Mouse (Mus musculus): ENCODE results near the gene Chgb. TPM values are rescaled to one million over a fixed set of nuclear protein-coding genes. Genes with fewer than 3 reads are reported as not detected.

The Chgb gene
- total RNA-seq (2014; rRNA removed): 43.7 and 50.0 TPM in 2 replicates
- 69.5 and 90.5 TPM in 2 replicates for polyA plus RNA-seq (2015; fragmentation: Nextera tagmentation; extraction: Ambion mirVana)

DNA sequence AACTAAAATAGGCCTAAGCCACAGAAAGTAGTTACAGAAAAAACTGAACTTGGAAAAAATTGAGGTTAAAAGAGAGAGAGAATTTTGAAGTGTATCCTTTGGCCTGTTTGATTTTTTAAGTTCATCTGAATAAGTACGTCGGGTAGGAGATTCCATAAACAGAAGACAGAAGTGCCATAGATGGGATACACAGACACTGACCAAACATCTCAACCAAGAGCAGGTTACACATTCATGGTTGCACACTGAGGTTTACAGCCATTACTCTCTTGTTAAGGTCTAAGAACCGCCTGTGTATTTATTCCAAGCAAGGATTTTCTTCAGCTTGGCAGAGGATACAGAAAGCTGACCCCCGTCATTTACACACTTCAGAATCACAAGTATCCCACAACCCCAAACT lies at the start of gene Chgb:
Chgb (plus strand) TSS at position 301 of the 400 bp plus-strand sequence.
- TF ChIP-seq CTCF (IDR thresholded peaks at IDR 0.05; ENCODE audit: low read depth): no peak
- WGBS: 7% methylated on average over 4 of the region's 4 CpGs
- DNase-seq (no peak), ATAC-seq (no peak)
- Histone ChIP-seq H3K4me2 (ENCODE audit: low read depth) (peak within 1 kb of the TSS; percentile 64), H3K4me1 (ENCODE audit: insufficient read depth) (no peaks in the 10 kb centered on the region), H3K4me3 (ENCODE audit: low read depth, low read length) (peak within 1 kb of the TSS; percentile 73), H3K9ac (peak within 1 kb of the TSS; percentile 86), H3K36me3 (ENCODE audit: insufficient read depth) (no peaks in the 10 kb centered on the region), H3K27me3 (ENCODE audit: insufficient read depth, low read length) (no peaks in the 10 kb centered on the region), H3K27ac (ENCODE audit: low read depth, low read length) (peak within 1 kb of the TSS; percentile 95), H3K9me3 (ENCODE audit: low read length) (no peaks in the 10 kb centered on the region)

DNA sequence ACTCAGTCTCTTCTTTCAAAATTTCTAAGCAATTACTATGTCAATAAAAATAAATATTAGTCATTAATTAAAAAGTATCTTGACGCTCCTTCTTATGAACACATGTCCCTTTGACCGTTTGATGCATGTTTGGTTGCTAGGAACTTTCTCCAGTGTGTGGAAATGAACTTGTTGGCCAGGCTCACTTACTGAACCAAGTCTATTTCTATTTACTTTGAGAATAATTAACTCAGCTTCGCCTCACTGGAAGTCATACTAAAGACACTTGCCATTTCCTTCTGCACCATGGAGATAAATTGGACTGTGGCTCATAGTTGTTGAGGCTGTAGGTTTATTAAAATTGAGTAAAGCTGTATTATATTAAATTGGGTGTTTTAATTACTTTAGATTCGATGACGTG lies 48.1 kb upstream of the Chgb start:
- Histone ChIP-seq H3K4me1 (ENCODE audit: insufficient read depth) (no peaks in the 10 kb centered on the region), H3K27me3 (ENCODE audit: insufficient read depth, low read length) (no peaks in the 10 kb centered on the region), H3K9ac (no peak overlapping the region), H3K27ac (ENCODE audit: low read depth, low read length) (no peak overlapping the region), H3K4me3 (ENCODE audit: low read depth, low read length) (no peak overlapping the region), H3K36me3 (ENCODE audit: insufficient read depth) (no peaks in the 10 kb centered on the region), H3K9me3 (ENCODE audit: low read length) (no peaks in the 10 kb centered on the region), H3K4me2 (ENCODE audit: low read depth) (no peak overlapping the region)
- ATAC-seq: no peak
- no peak for TF ChIP-seq CTCF (IDR thresholded peaks at IDR 0.05; ENCODE audit: low read depth)
- no peak for DNase-seq
- 79% methylated on average over 5 of the region's 5 CpGs for WGBS

DNA sequence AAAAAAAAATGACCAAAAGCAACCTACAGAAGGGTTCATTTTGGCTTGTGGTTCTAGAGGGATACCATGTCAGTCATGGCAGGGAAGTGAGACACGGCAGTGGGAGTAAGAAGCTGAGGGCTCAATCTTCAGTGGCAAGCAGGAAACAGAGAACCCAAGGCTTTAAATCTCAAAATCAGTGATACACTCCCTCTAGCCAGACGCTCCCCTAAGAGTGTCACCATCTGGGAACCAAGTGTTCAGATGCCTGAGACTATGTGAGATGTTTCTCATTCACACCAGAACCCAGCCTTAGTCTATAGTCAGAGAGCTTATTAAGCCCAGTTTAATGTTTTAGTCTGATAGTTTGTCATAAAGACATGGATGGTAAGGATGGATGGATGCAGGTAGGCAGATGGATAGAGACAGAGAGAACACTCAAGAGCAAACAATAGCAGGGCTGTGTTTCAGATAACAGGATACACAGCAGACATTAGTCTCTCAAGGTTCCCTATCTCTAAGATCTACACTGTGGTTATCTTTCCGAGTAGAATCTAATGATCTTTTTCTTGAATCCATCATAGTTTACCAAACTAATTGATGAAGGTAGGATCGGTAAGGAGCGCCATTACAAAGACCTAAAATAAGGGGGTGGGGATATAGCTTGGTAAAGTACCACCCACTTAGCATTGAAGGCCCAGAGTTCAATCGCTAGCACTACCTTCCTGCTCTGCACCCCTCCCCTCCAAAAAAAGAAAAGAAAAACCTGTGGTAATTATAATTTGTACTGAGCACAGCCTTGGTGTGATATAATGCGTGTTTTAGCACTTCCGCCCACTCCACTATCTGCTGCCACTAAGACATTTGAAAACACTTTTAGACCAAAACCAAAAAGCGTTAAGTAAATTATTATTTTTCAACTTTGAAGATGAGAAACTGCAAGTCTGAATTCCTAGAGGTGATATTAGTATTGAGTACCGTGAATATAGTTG lies 47.2 kb upstream of the Chgb start:
- 95% methylated on average over 10 of the region's 10 CpGs for WGBS
- DNase-seq: no peak
- no peak overlapping the region for H3K4me2 ChIP-seq (ENCODE audit: low read depth)
- no peaks in the 10 kb centered on the region for H3K4me1 ChIP-seq (ENCODE audit: insufficient read depth)
- ATAC-seq: no peak
- no peak overlapping the region for H3K9ac ChIP-seq
- no peaks in the 10 kb centered on the region for H3K36me3 ChIP-seq (ENCODE audit: insufficient read depth)
- no peaks in the 10 kb centered on the region for H3K27me3 ChIP-seq (ENCODE audit: insufficient read depth, low read length)
- no peak overlapping the region for H3K4me3 ChIP-seq (ENCODE audit: low read depth, low read length)
- no peak overlapping the region for H3K27ac ChIP-seq (ENCODE audit: low read depth, low read length)
- H3K9me3 ChIP-seq (ENCODE audit: low read length): no peaks in the 10 kb centered on the region
- no peak for TF ChIP-seq CTCF (IDR thresholded peaks at IDR 0.05; ENCODE audit: low read depth)

DNA sequence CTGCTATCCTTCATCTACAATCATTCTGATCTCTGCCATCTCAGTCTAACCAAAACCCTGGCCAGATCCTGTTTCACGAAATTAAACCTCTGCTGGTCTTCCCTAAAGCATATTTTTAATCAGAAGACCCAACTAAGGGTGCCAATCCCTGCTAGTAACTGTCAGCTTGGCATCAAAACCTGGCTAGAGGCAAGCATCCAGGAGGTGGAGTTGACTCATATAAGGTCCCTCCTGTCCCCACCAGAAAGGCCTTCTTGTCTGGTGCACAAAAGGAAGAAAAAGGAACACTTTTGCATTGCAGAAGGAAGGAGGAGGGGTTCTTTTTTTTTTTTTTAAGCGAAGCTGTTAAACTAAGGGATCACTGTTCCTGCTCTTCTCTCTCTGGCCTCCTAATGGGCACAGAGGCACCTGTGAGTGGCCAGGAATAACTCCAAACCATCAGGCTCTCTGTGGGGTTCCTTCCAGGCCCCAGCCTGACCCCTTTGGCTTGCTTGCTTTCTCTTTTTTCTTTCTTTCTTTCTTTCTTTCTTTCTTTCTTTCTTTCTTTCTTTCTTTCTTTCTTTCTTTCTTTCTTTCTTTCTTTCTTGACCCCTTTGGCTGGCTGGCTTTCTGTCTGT lies 42.2 kb upstream of the Chgb start:
- no peaks in the 10 kb centered on the region for H3K36me3 ChIP-seq (ENCODE audit: insufficient read depth)
- DNase-seq (no peak), ATAC-seq (no peak)
- TF ChIP-seq CTCF (IDR thresholded peaks at IDR 0.05; ENCODE audit: low read depth): no peak
- no peaks in the 10 kb centered on the region for H3K27me3 ChIP-seq (ENCODE audit: insufficient read depth, low read length)
- no peaks in the 10 kb centered on the region for H3K4me1 ChIP-seq (ENCODE audit: insufficient read depth)
- no peak overlapping the region for H3K27ac ChIP-seq (ENCODE audit: low read depth, low read length)
- no peak overlapping the region for H3K9ac ChIP-seq
- H3K9me3 ChIP-seq (ENCODE audit: low read length): no peaks in the 10 kb centered on the region
- H3K4me2 ChIP-seq (ENCODE audit: low read depth): no peak overlapping the region
- no peak overlapping the region for H3K4me3 ChIP-seq (ENCODE audit: low read depth, low read length)
- 34% methylated on average over 2 of the region's 2 CpGs for WGBS

DNA sequence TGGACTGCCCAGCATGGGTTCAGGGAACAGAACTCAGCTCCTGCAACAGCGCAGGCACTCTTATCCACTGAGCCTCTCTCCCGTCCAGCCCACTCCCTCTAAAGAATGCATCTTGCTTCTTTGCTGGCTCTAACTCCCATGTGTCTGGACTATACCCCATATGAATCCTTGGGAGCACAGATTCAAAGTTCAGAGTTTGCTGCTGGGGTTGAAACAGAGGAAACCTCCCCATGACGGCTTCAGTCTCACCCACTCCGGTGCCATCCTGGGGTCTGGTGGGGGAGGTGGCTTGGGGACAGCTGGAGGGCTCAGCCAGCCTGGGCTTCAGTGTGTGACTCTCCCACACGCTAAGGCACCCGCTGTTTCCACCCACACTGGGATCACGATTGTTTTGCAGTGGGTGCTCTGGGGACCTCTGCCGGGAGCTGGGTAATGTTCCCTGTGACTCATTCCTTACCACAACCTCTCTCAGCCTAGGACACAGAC lies 39.2 kb upstream of the Chgb start:
- H3K4me2 ChIP-seq (ENCODE audit: low read depth): no peak overlapping the region
- WGBS: 45% methylated on average over 8 of the region's 8 CpGs
- H3K36me3 ChIP-seq (ENCODE audit: insufficient read depth): no peaks in the 10 kb centered on the region
- no peaks in the 10 kb centered on the region for H3K9me3 ChIP-seq (ENCODE audit: low read length)
- H3K9ac ChIP-seq: no peak overlapping the region
- DNase-seq: no peak
- no peak overlapping the region for H3K4me3 ChIP-seq (ENCODE audit: low read depth, low read length)
- ATAC-seq: peak; percentile 27; the same call in 1 of the 2 replicates
- no peaks in the 10 kb centered on the region for H3K27me3 ChIP-seq (ENCODE audit: insufficient read depth, low read length)
- no peaks in the 10 kb centered on the region for H3K4me1 ChIP-seq (ENCODE audit: insufficient read depth)
- H3K27ac ChIP-seq (ENCODE audit: low read depth, low read length): no peak overlapping the region
- no peak for TF ChIP-seq CTCF (IDR thresholded peaks at IDR 0.05; ENCODE audit: low read depth)

DNA sequence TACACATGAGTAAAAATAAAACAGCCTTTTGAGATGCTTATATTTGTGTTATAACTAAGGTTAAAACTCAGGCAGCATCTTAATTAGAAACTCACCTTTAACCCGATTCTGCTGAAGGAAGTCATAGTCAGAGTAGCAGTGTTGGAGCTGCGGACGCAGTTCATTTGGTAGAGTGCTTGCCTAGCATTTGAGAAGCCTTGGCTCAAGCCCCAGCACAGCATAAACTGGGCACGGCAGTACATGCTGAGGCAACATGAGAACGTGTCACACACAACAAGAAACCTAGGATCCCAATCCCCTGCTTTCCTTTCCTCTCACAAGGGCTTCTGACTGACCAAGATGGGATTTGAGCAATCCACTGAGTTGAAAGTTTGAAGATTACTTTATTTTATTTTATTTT lies 36.2 kb upstream of the Chgb start:
- no peaks in the 10 kb centered on the region for H3K27me3 ChIP-seq (ENCODE audit: insufficient read depth, low read length)
- 80% methylated on average over 5 of the region's 5 CpGs for WGBS
- H3K36me3 ChIP-seq (ENCODE audit: insufficient read depth): no peaks in the 10 kb centered on the region
- H3K4me1 ChIP-seq (ENCODE audit: insufficient read depth): no peaks in the 10 kb centered on the region
- no peak overlapping the region for H3K27ac ChIP-seq (ENCODE audit: low read depth, low read length)
- no peaks in the 10 kb centered on the region for H3K9me3 ChIP-seq (ENCODE audit: low read length)
- DNase-seq (no peak), ATAC-seq (no peak)
- no peak overlapping the region for H3K4me3 ChIP-seq (ENCODE audit: low read depth, low read length)
- no peak overlapping the region for H3K9ac ChIP-seq
- no peak overlapping the region for H3K4me2 ChIP-seq (ENCODE audit: low read depth)
- TF ChIP-seq CTCF (IDR thresholded peaks at IDR 0.05; ENCODE audit: low read depth): no peak

DNA sequence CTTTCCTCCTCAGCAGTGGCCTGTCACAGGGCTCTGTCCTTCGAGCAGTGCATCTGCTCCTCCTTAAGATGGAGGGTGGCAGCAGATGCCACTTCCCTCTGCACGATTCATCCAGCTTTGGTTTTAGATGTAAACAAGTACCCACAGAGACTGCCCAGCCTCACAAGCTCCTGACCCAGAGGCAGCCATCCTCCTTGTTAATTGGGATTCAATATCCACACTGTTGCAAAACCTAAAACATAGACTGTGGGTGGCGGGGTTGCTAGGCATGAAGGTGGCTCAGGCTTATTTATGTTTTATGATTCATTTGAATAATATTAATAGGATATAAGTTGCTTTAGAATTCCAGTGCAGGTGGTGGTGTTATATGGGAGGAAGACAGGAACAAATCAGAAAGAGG lies 35.0 kb upstream of the Chgb start:
- Histone ChIP-seq H3K4me2 (ENCODE audit: low read depth) (no peak overlapping the region), H3K27me3 (ENCODE audit: insufficient read depth, low read length) (no peaks in the 10 kb centered on the region), H3K9me3 (ENCODE audit: low read length) (no peaks in the 10 kb centered on the region), H3K36me3 (ENCODE audit: insufficient read depth) (peaks cover 5% of the 10 kb centered on the region), H3K9ac (no peak overlapping the region), H3K4me3 (ENCODE audit: low read depth, low read length) (no peak overlapping the region), H3K4me1 (ENCODE audit: insufficient read depth) (no peaks in the 10 kb centered on the region), H3K27ac (ENCODE audit: low read depth, low read length) (no peak overlapping the region)
- ATAC-seq (no peak), DNase-seq (no peak)
- TF ChIP-seq CTCF (IDR thresholded peaks at IDR 0.05; ENCODE audit: low read depth): no peak
- 84% methylated on average over 3 of the region's 3 CpGs for WGBS
